Mouse (Mus musculus) c-Kit-positive CD71-positive TER-119-positive erythroid progenitor cells, embryonic 14.5 days (primary cell): Measurements from ENCODE around the gene Tmem119.

Source experiments
- DNase-seq: peaks from one replicate; pipeline ENCODE4 v3.0.0-alpha.2; 2013; ENCODE audit warnings: low spot score

The Tmem119 gene

GRCm38 (mm10) chr5:113800280-113800679 is at the start of gene Tmem119:
Gene Tmem119 (minus strand): TSS chr5:113800516.
- DNase-seq = no peak

DNA sequence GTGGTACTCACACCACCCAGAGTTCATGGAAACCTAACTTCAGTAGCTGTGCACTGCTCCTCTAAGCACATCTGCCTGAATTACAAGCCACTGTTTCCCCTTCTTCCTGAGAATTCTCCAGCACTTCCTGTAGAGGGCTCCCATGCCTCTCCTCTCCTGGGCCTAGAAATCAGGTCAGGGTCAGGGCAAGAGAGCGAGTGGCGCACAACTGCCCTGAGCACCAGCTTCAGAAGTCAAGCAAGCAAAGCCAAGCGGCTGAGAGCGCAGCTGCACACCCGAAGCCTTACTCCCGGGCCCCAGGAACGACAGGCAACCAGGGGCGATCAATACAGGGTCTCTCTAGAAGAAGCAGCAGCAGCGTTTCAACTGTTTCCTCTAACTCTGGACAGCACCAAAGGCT is 47.3 kb upstream of the Tmem119 start:
- DNase-seq = no peak

DNA sequence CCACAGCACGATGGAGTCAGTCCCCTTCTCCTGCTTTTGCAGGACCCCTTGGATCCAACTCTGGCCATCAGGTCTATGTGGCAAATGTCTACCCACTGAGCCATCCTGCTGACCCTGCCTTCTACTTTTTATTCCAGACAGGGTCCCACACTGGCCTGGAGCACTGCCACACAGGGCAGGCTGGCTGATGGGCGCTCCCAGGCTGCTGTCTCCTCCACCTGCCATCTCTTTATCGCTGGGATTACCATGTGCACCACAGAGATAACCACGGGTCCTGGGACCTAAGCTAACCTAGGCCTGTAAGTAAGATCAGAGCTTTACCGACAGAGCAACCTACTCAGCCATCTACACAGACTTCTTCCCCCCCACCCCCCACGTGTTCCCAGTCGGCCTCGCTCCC is 46.3 kb upstream of the Tmem119 start:
- peak; percentile 85 for DNase-seq

GRCm38 (mm10) chr5:113845627-113846026 is 45.3 kb upstream of the Tmem119 start:
- no peak for DNase-seq

- peak; percentile 62 for DNase-seq
These were observed 44.4 kb upstream of the Tmem119 start for GRCm38 (mm10) chr5:113844721-113845120.

DNA sequence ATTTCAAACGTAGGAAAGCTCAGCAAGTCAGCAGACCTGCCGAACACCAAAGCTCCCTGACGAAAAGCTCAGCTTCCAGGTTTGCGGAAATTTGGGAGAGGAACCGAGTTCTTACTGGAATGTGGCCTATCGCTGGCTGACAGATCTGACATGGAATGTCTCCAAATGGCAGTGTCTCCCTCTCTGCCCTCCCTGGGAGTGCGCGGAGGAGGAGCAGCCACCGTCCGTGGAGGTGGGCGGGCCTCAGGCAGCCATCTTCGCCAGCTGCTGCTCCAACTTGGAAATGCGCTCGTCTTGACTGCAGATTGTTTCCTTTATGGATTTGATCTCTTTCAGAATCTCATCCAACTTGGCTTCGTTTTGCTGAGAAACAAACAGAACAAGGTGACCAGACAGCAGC is 43.8 kb upstream of the Tmem119 start:
- no peak for DNase-seq

- no peak for DNase-seq
These were observed 42.6 kb upstream of the Tmem119 start for GRCm38 (mm10) chr5:113842906-113843305.

- DNase-seq = no peak
These were observed 41.9 kb upstream of the Tmem119 start for GRCm38 (mm10) chr5:113842244-113842643.

DNA sequence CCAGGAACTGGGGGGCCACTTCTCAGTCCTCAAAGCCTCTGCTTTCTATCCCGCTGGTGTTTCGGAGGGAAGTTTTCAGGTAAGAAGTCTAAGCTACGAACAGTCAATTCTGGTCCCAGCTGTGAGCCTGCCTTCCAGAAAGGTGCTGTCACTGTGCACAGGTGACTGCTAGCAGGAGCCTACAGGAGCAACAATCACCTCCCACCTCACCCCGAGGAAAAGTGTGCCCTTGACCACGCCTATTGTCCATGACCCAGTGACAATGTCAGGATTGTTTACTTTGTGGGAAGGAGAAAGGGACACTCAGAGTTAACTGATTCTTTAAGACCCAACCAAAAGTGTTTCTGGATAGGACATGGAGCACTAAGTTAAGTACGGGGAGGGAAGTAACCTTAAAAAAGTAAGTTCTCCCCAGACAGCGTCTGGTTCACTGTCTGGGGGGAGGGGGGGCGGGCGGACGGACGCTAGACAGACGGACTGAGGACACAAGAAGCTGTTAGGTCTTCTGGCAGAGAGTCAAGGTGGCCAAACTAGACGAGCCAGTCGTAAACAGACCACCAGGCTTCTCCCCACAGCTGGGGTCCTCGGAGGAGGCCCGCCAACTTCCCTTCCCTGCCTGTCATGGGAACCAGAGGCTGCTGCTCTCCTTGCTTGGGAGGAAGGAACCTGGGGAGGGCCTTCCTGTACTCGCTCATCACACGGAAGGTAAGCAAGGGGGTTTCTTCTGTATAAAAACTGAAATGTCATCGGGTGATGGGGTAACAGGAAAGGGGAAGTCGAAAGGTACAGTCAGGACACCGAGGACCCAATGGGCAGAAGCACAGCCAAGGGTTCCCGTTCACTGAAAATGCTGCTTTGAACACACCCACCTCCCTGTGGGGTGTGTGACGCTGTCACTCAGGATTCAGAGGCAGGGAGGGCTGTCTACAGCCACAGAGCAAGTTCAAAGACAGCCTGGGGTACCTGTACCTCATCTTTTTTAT is 41.2 kb upstream of the Tmem119 start:
- no peak for DNase-seq

DNA sequence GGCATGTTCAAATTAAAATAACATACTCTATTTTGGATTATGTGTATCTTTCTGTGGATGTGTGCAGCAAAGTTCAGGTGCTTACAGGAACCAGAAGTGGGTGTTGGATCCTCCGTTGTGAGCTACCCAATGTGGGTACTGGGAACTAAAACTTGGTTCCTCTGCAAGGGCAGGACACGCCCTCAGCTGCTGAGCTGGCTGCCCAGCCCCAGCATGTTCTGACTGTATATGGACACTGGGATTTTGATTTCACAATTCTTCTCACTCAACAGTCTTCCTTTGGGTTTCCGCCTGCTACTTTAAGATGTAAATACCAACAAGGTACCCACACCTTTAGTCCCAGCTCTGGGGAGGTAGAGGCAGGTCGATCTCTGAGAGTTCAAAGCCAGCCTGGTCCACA is 40.1 kb upstream of the Tmem119 start:
- DNase-seq = no peak

DNA sequence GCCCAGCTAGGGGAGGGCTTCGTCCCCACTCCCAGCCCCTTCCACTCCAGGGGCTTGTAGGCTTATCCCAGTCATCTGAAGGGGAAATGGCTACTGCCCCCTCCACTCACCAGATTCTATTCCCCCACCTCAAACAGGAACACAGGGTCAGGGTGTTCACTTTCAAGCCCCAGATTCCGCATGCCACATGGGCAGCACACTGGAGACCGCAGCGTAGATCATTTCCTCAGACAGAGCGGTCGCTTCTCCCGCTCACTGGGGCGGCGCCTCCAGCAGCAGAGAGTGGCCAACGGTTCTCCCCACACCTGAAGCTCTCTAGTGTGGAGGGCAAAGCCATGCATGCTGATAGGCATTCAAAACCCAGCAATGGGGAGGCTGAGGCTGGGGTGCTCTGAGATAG is 36.6 kb upstream of the Tmem119 start:
- DNase-seq = no peak

DNA sequence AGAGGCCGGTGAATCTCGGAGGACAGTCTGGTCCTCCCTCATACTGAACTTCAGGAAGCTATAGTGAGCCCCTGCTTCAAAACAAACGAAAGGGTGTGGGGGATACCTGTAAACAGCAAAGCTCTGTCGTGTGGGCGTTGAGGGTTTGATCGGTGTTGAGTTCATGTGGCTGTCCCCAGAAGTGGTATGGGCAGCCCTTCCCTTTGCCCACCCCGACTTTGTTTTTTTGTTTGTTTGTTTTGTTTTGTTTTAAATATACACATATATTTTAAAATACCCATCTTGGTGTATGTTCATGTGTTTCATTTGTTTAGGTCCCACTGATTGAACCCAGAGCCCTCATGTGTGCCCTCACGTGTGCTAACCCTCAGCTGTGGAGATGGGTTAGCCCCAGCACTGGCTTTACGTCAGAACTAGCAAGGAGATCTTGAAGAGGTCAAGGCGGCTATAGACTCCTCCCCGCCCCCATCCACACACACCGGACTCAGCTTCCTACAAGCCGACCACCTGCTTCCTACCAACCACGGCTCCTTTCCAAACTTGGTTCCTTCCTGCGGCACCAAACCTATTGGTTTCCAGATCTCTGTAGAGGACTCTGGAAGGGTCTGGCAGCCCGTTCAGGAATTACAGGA is 33.1 kb upstream of the Tmem119 start:
- no peak for DNase-seq

DNA sequence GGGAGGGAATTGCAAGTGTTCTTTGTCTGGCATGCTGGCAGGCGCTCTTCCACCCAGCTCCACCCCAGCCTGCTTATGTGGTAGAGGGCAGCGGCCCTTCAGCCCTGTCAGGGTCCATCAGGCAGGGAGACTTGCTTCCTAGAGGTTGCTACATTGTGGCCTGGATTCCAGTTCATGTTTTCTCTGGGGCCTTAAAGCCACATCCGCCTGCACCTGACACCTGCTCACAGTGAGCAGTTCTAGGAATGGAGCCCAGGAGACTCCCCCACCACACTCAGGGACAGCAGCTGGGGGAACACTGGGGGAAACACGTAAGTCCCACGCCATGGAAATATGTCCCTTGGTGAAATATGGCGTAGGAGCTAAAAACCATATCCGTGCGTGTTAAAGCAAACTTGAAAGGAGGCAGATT is 32.2 kb upstream of the Tmem119 start, which contains the start of gene Selplg:
Gene Selplg, minus strand, starts transcription at position 155 of the 412 bp plus-strand sequence.
- DNase-seq = no peak

DNA sequence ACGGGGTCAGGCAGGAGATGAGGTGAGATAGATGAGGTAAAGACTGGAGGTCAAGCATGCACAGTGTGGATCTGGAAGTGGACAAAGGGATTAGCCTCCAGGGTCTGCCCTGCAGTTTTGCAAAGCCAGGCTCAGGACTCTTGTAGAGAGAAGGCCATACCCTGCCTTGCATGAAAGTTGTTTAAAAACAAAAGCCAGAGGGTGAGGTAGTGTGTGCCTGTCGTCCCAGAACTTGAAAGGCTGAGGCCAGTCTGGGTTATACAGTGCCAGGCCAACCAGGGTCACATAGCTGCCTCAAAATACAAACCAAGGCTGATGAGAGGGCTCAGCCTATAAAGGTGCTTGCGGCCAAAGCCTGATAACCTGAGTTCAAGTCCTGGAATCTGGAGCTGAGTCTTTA is 31.4 kb upstream of the Tmem119 start:
- DNase-seq = no peak

- no peak for DNase-seq
These were observed 30.5 kb upstream of the Tmem119 start for GRCm38 (mm10) chr5:113830796-113831195.

DNA sequence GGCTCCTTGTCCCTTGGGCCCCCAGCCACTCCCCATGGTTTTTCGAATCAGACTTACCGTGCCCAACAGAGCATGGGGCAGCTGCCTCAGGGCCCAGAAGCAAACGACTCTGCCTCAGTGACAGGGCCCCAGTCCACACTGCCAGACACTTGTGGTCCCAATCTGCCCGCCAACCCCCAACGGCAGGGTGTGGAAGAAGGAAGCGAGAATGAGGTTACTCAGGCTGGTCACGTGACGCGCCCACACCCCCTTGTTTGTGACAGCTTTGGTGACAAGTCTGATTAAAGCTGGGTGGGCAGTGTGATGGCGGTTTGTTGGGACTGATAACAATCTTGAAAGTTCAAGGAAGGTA is 30.0 kb upstream of the Tmem119 start:
- DNase-seq = peak; percentile 54

DNA sequence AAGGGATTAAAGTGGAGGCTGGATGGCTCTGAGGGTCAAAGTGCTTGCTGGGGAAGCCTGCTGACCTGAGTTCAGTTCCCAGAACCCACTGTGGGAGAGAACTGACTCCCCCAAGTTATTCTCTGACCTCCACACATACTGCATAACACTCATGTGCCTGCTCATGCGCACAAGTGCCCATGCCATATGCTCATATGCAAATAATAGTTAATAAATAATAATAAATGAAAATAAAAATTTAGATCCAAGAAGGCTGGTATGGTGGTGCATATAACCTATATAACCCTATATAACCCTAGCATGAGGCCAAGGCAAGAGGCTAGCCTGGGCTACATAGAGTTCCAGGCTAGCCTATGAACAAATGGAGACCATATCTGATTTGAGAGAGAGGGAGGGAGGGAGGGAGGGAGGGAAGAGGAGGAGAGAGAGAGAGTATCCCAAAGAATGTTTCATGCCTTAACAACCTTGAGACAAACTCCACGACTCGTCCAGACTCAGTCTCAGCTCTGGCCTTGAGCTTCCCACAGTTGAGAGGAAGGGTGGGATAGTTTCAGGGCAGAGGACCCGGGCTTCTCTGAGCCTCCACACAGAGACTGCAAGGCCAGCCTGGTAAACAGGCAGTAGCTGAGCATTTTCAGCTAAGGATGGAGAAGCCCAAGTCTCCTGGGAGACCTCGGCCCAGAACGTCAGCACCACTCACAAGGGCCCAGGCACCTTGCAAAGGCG is 29.4 kb upstream of the Tmem119 start:
- DNase-seq = no peak

DNA sequence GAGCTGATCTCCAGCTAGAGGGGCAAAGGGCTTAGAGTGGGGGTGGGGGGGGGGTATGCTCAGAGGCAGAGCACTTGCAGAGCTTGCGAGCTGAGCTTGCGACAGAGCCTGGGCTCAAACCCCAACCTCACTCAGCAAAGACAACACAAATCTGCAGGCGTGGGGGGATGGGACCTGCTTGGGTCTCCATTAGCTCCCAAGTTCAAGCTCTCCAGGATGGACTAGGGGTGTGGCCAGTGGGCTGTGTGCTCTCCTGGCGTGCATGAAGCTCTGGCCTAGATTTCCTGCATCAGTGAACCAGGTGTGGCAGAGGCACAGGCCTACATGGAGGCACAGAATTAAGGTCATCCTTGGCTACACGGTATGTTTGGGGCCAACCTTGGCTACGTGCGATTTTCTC is 28.2 kb upstream of the Tmem119 start:
- no peak for DNase-seq

- no peak for DNase-seq
These were observed 27.7 kb upstream of the Tmem119 start for GRCm38 (mm10) chr5:113827991-113828411.

- no peak for DNase-seq
These were observed 26.3 kb upstream of the Tmem119 start for GRCm38 (mm10) chr5:113826619-113827018.

- DNase-seq = no peak
These were observed 25.2 kb upstream of the Tmem119 start for GRCm38 (mm10) chr5:113825558-113825957.

- no peak for DNase-seq
These were observed 23.9 kb upstream of the Tmem119 start for GRCm38 (mm10) chr5:113824228-113824627.

- no peak for DNase-seq
These were observed 18.3 kb upstream of the Tmem119 start for GRCm38 (mm10) chr5:113818572-113818971.
